Mouse (Mus musculus): Measurements from ENCODE around the gene Frmd6. TPM values are rescaled to one million over a fixed set of nuclear protein-coding genes. Genes with fewer than 3 reads are reported as not detected.

Gene Frmd6
- polyA plus RNA-seq, 1 experiment from 2014 or later, result 18.5 TPM

DNA sequence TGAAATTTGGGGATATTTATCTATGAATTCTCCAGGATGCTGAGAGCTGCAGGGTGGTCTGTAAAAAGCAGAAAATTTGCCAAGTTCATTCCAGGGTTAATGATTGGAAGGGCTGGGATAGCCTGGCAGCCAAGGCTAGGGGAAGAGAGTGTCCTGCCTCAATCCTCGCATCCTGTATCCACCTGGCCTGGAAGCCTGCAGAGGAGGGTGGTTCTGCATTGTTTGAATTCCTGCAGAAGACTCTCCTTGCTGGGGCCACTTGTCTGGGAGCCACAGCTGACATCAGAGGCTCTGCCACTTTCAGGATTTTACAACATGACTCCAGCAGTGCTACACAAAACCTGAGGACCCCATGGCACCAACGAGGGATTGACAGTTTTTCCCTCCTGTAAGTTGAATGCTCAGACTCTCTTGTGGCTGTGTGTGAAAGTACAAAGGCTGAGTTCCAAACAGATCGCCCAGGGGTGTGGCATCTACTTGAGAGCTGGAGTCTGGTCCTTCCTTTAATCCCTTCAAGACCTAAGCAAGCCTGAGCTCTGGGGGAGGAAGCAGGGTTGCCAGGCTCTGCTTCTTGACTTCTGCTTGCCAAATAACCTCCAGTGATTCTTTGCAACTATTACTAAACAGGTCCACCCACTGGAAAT is 12.4 kb upstream of the Frmd6 start:
- ATAC-seq (ENCODE audit: low FRiP score), result no peak
- WGBS, result 32% methylated on average over 3 of the region's 3 CpGs
- no peaks in the 10 kb centered on the region for H3K4me1 ChIP-seq (replicated peaks; ENCODE audit: control insufficient read depth, insufficient read depth, low read length)
- no peak for DNase-seq (ENCODE audit: low spot score)
- H3K27ac ChIP-seq (ENCODE audit: low read depth, low read length), result no peak overlapping the region
- no peaks in the 10 kb centered on the region for H3K36me3 ChIP-seq (ENCODE audit: control insufficient read depth, insufficient read depth, low read length)
- H3K9me3 ChIP-seq (ENCODE audit: control insufficient read depth, low read length), result no peaks in the 10 kb centered on the region
- no peak overlapping the region for H3K9ac ChIP-seq (ENCODE audit: low read depth, low read length)
- no peak overlapping the region for H3K4me3 ChIP-seq (ENCODE audit: low read depth, low read length)
- H3K27me3 ChIP-seq (ENCODE audit: control insufficient read depth, insufficient read depth, low read length), result no peaks in the 10 kb centered on the region
- no peak overlapping the region for H3K4me2 ChIP-seq (replicated peaks; ENCODE audit: low read depth, low read length)

DNA sequence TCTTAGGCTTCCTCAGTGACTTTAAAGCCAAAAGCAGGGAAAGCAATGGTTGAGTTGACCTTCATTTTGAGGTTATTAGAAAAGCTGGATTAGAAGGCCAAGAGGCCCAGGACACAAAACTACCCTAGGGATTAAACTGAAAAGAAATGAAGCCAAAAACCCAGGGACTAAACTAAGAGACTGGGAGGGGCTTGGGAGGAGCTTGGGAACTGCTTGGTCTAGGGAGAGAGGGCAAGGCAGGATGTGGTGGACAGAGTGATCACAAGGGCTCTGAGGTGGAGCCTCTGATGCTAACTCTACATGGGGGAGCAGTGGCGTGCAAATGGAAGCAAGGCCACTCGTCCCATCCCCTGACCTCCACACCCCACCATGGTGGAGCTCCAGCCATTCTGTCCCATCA is 8.6 kb upstream of the Frmd6 start:
- Histone ChIP-seq H3K4me2 (replicated peaks; ENCODE audit: low read depth, low read length) (no peak overlapping the region), H3K27me3 (ENCODE audit: control insufficient read depth, insufficient read depth, low read length) (no peaks in the 10 kb centered on the region), H3K9me3 (ENCODE audit: control insufficient read depth, low read length) (no peaks in the 10 kb centered on the region), H3K36me3 (ENCODE audit: control insufficient read depth, insufficient read depth, low read length) (no peaks in the 10 kb centered on the region), H3K4me3 (ENCODE audit: low read depth, low read length) (no peak overlapping the region), H3K4me1 (replicated peaks; ENCODE audit: control insufficient read depth, insufficient read depth, low read length) (no peaks in the 10 kb centered on the region), H3K27ac (ENCODE audit: low read depth, low read length) (no peak overlapping the region), H3K9ac (ENCODE audit: low read depth, low read length) (no peak overlapping the region)
- no peak for ATAC-seq (ENCODE audit: low FRiP score)
- WGBS, result 95% methylated on average over 2 of the region's 2 CpGs
- DNase-seq (ENCODE audit: low spot score), result no peak

- no peak for DNase-seq (ENCODE audit: low spot score)
- H3K4me3 ChIP-seq (ENCODE audit: low read depth, low read length), result peak overlapping the region; percentile 73; the same call in 1 of the 2 replicates
- H3K9me3 ChIP-seq (ENCODE audit: control insufficient read depth, low read length), result no peaks in the 10 kb centered on the region
- H3K27ac ChIP-seq (ENCODE audit: low read depth, low read length), result no peak overlapping the region
- H3K4me2 ChIP-seq (replicated peaks; ENCODE audit: low read depth, low read length), result no peak overlapping the region; the same call in 1 of the 2 replicates
- WGBS, result 67% methylated on average over 7 of the region's 7 CpGs
- H3K27me3 ChIP-seq (ENCODE audit: control insufficient read depth, insufficient read depth, low read length), result no peaks in the 10 kb centered on the region
- no peaks in the 10 kb centered on the region for H3K36me3 ChIP-seq (ENCODE audit: control insufficient read depth, insufficient read depth, low read length)
- ATAC-seq (ENCODE audit: low FRiP score), result no peak
- H3K9ac ChIP-seq (ENCODE audit: low read depth, low read length), result no peak overlapping the region; the same call in none of the 2 replicates
- 0 out of 2 replicates have a peak, but pooled peaks cover 2% of the 10 kb centered on the region for H3K4me1 ChIP-seq (replicated peaks; ENCODE audit: control insufficient read depth, insufficient read depth, low read length)
Observed at GRCm38 (mm10) chr12:70824017-70824416, 1.3 kb upstream of the Frmd6 start.

- DNase-seq (ENCODE audit: low spot score) (no peak), ATAC-seq (ENCODE audit: low FRiP score) (peak; percentile 76)
- peak overlapping the region; percentile 76 for H3K9ac ChIP-seq (ENCODE audit: low read depth, low read length)
- H3K27ac ChIP-seq (ENCODE audit: low read depth, low read length), result peak overlapping the region; percentile 92
- H3K36me3 ChIP-seq (ENCODE audit: control insufficient read depth, insufficient read depth, low read length), result no peaks in the 10 kb centered on the region
- no peaks in the 10 kb centered on the region for H3K9me3 ChIP-seq (ENCODE audit: control insufficient read depth, low read length)
- 0 out of 2 replicates have a peak, but pooled peaks cover 2% of the 10 kb centered on the region for H3K4me1 ChIP-seq (replicated peaks; ENCODE audit: control insufficient read depth, insufficient read depth, low read length)
- no peaks in the 10 kb centered on the region for H3K27me3 ChIP-seq (ENCODE audit: control insufficient read depth, insufficient read depth, low read length)
- under 1% methylated on average over 54 of the region's 55 CpGs for WGBS
- peak overlapping the region; percentile 78 for H3K4me2 ChIP-seq (replicated peaks; ENCODE audit: low read depth, low read length)
- H3K4me3 ChIP-seq (ENCODE audit: low read depth, low read length), result peak overlapping the region; percentile 73
Observed at GRCm38 (mm10) chr12:70825651-70826317, 470 bp downstream of the Frmd6 start.

- peak; percentile 63 for DNase-seq (ENCODE audit: low spot score)
- 0 out of 2 replicates have a peak, but pooled peaks cover 2% of the 10 kb centered on the region for H3K4me1 ChIP-seq (replicated peaks; ENCODE audit: control insufficient read depth, insufficient read depth, low read length)
- H3K4me2 ChIP-seq (replicated peaks; ENCODE audit: low read depth, low read length), result peak overlapping the region; percentile 78
- peak overlapping the region; percentile 92; the same call in 1 of the 2 replicates for H3K27ac ChIP-seq (ENCODE audit: low read depth, low read length)
- 2% methylated on average over 19 of the region's 19 CpGs for WGBS
- H3K9me3 ChIP-seq (ENCODE audit: control insufficient read depth, low read length), result no peaks in the 10 kb centered on the region
- H3K4me3 ChIP-seq (ENCODE audit: low read depth, low read length), result peak overlapping the region; percentile 73
- H3K36me3 ChIP-seq (ENCODE audit: control insufficient read depth, insufficient read depth, low read length), result no peaks in the 10 kb centered on the region
- H3K9ac ChIP-seq (ENCODE audit: low read depth, low read length), result peak overlapping the region; percentile 76
- no peaks in the 10 kb centered on the region for H3K27me3 ChIP-seq (ENCODE audit: control insufficient read depth, insufficient read depth, low read length)
- no peak for ATAC-seq (ENCODE audit: low FRiP score)
Observed at GRCm38 (mm10) chr12:70826318-70827072, 1.2 kb downstream of the Frmd6 start.

- H3K9me3 ChIP-seq (ENCODE audit: control insufficient read depth, low read length), result no peaks in the 10 kb centered on the region
- H3K36me3 ChIP-seq (ENCODE audit: control insufficient read depth, insufficient read depth, low read length), result no peaks in the 10 kb centered on the region
- no peak overlapping the region for H3K9ac ChIP-seq (ENCODE audit: low read depth, low read length)
- 0 out of 2 replicates have a peak, but pooled peaks cover 2% of the 10 kb centered on the region for H3K4me1 ChIP-seq (replicated peaks; ENCODE audit: control insufficient read depth, insufficient read depth, low read length)
- ATAC-seq (ENCODE audit: low FRiP score) (no peak), DNase-seq (ENCODE audit: low spot score) (peak; percentile 34)
- peak overlapping the region; percentile 73 for H3K4me3 ChIP-seq (ENCODE audit: low read depth, low read length)
- H3K27me3 ChIP-seq (ENCODE audit: control insufficient read depth, insufficient read depth, low read length), result no peaks in the 10 kb centered on the region
- H3K27ac ChIP-seq (ENCODE audit: low read depth, low read length), result no peak overlapping the region
- 35% methylated on average over 9 of the region's 9 CpGs for WGBS
- peak overlapping the region; percentile 78 for H3K4me2 ChIP-seq (replicated peaks; ENCODE audit: low read depth, low read length)
Observed at GRCm38 (mm10) chr12:70827187-70827900, 2.0 kb downstream of the Frmd6 start.

GRCm38 (mm10) chr12:70827901-70828271 is 2.6 kb downstream of the Frmd6 start:
- no peak overlapping the region for H3K9ac ChIP-seq (ENCODE audit: low read depth, low read length)
- no peaks in the 10 kb centered on the region for H3K9me3 ChIP-seq (ENCODE audit: control insufficient read depth, low read length)
- ATAC-seq (ENCODE audit: low FRiP score), result no peak
- no peak overlapping the region for H3K4me3 ChIP-seq (ENCODE audit: low read depth, low read length)
- no peak for DNase-seq (ENCODE audit: low spot score)
- H3K27ac ChIP-seq (ENCODE audit: low read depth, low read length), result no peak overlapping the region
- 0 out of 2 replicates have a peak, but pooled peaks cover 2% of the 10 kb centered on the region for H3K4me1 ChIP-seq (replicated peaks; ENCODE audit: control insufficient read depth, insufficient read depth, low read length)
- H3K36me3 ChIP-seq (ENCODE audit: control insufficient read depth, insufficient read depth, low read length), result no peaks in the 10 kb centered on the region
- H3K4me2 ChIP-seq (replicated peaks; ENCODE audit: low read depth, low read length), result no peak overlapping the region
- no peaks in the 10 kb centered on the region for H3K27me3 ChIP-seq (ENCODE audit: control insufficient read depth, insufficient read depth, low read length)
- 63% methylated on average over 4 of the region's 4 CpGs for WGBS

- Histone ChIP-seq H3K4me1 (replicated peaks; ENCODE audit: control insufficient read depth, insufficient read depth, low read length) (0 out of 2 replicates have a peak, but pooled peaks cover 2% of the 10 kb centered on the region), H3K36me3 (ENCODE audit: control insufficient read depth, insufficient read depth, low read length) (no peaks in the 10 kb centered on the region), H3K4me2 (replicated peaks; ENCODE audit: low read depth, low read length) (no peak overlapping the region), H3K27me3 (ENCODE audit: control insufficient read depth, insufficient read depth, low read length) (no peaks in the 10 kb centered on the region), H3K9me3 (ENCODE audit: control insufficient read depth, low read length) (no peaks in the 10 kb centered on the region), H3K27ac (ENCODE audit: low read depth, low read length) (no peak overlapping the region), H3K9ac (ENCODE audit: low read depth, low read length) (no peak overlapping the region), H3K4me3 (ENCODE audit: low read depth, low read length) (no peak overlapping the region)
- DNase-seq (ENCODE audit: low spot score) (no peak), ATAC-seq (ENCODE audit: low FRiP score) (no peak)
- 76% methylated on average over 9 of the region's 9 CpGs for WGBS
Observed at GRCm38 (mm10) chr12:70830982-70831566, 5.8 kb downstream of the Frmd6 start.

Data from hindbrain, embryonic 11.5 days (tissue).